Mouse (Mus musculus): Measurements from ENCODE around the gene Tulp2. TPM values are rescaled to one million over a fixed set of nuclear protein-coding genes. Genes with fewer than 3 reads are reported as not detected.

Tulp2 gene
- polyA plus RNA-seq, 1 experiment from 2014 or later, result 0.54 TPM

GRCm38 (mm10) chr7:45553990-45554389 lies 72.3 kb downstream of the Tulp2 start:
- no peak overlapping the region for H3K4me3 ChIP-seq
- no peak overlapping the region for H3K4me2 ChIP-seq (replicated peaks)
- no peaks in the 10 kb centered on the region for H3K9me3 ChIP-seq (replicated peaks)
- H3K27ac ChIP-seq, result no peak overlapping the region
- no peaks in the 10 kb centered on the region for H3K36me3 ChIP-seq
- H3K9ac ChIP-seq, result no peak overlapping the region
- no peaks in the 10 kb centered on the region for H3K27me3 ChIP-seq
- 93% methylated on average over 2 of the region's 2 CpGs for WGBS
- H3K4me1 ChIP-seq, result no peaks in the 10 kb centered on the region
- ATAC-seq (ENCODE audit: low FRiP score), result no peak

DNA sequence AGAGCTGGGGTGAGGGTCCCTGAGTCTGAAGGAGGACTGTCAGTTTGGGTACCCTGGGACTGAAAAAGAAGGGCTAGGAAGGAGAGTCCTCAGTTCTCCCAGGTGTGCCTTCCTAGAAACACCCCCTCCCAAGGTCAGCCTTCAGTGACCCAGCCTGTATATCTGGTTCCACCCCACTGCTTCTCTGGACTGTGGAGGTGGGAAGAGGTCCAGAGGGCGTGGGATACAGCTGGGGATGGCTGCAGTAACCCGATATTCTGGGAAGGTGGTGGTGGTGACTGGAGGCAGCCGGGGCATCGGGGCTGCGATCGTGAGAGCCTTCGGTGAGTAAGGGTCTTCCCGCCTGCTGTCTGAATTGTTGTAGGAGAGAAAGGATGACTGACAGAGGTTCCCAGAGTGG lies 73.1 kb downstream of the Tulp2 start, which contains the start of gene Hsd17b14:
TSS of gene Hsd17b14 (plus strand) at position 150 of the 400 bp plus-strand sequence.
- H3K27ac ChIP-seq, result no peak within 1 kb of the TSS
- H3K4me3 ChIP-seq, result no peak within 1 kb of the TSS
- H3K9me3 ChIP-seq (replicated peaks), result no peaks in the 10 kb centered on the region
- WGBS, result 30% methylated on average over 8 of the region's 8 CpGs
- H3K9ac ChIP-seq, result no peak within 1 kb of the TSS
- no peaks in the 10 kb centered on the region for H3K36me3 ChIP-seq
- H3K27me3 ChIP-seq, result no peaks in the 10 kb centered on the region
- H3K4me1 ChIP-seq, result no peaks in the 10 kb centered on the region
- ATAC-seq (ENCODE audit: low FRiP score), result no peak
- no peak within 1 kb of the TSS for H3K4me2 ChIP-seq (replicated peaks)

DNA sequence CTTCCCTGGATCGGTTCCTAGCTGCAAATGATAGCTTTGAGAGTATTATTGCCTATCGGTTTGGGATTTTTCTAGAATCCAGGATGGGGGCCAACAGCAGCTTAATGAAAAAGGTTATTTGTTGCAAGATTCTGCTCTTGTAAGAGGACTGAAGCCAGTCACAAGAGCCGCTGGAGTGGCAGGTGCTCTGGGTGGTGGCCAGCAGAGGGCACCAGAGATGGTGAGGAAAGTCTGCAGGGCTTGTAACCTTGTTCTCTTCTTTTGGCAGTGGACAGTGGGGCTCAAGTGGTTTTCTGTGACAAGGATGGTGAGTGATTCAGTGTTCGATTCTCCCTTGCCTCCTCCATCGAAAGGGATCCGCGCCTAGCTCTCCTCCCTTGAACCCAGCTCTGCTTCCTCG lies 74.1 kb downstream of the Tulp2 start:
- Histone ChIP-seq H3K9ac (no peak overlapping the region), H3K9me3 (replicated peaks) (no peaks in the 10 kb centered on the region), H3K4me1 (no peaks in the 10 kb centered on the region; the same call in 1 of the 2 replicates), H3K4me3 (no peak overlapping the region), H3K4me2 (replicated peaks) (no peak overlapping the region), H3K27me3 (0 out of 2 replicates have a peak, but pooled peaks cover 2% of the 10 kb centered on the region), H3K27ac (no peak overlapping the region), H3K36me3 (no peaks in the 10 kb centered on the region)
- WGBS, result 30% methylated on average over 8 of the region's 8 CpGs
- ATAC-seq (ENCODE audit: low FRiP score), result no peak

GRCm38 (mm10) chr7:45558907-45559306 lies 77.2 kb downstream of the Tulp2 start:
- Histone ChIP-seq H3K9me3 (replicated peaks) (no peaks in the 10 kb centered on the region), H3K27me3 (0 out of 2 replicates have a peak, but pooled peaks cover 4% of the 10 kb centered on the region), H3K36me3 (no peaks in the 10 kb centered on the region), H3K4me1 (no peaks in the 10 kb centered on the region; the same call in 1 of the 2 replicates), H3K4me2 (replicated peaks) (no peak overlapping the region), H3K27ac (no peak overlapping the region), H3K4me3 (no peak overlapping the region), H3K9ac (no peak overlapping the region)
- 69% methylated on average over 6 of the region's 6 CpGs for WGBS
- no peak for ATAC-seq (ENCODE audit: low FRiP score)

- no peak overlapping the region for H3K27ac ChIP-seq
- H3K4me2 ChIP-seq (replicated peaks), result no peak overlapping the region
- no peak overlapping the region for H3K9ac ChIP-seq
- H3K4me3 ChIP-seq, result no peak overlapping the region
- 0 out of 2 replicates have a peak, but pooled peaks cover 4% of the 10 kb centered on the region for H3K27me3 ChIP-seq
- H3K9me3 ChIP-seq (replicated peaks), result no peaks in the 10 kb centered on the region
- no peak for ATAC-seq (ENCODE audit: low FRiP score)
- no peaks in the 10 kb centered on the region for H3K36me3 ChIP-seq
- H3K4me1 ChIP-seq, result no peaks in the 10 kb centered on the region; the same call in 1 of the 2 replicates
- 79% methylated on average over 7 of the region's 7 CpGs for WGBS
Observed at GRCm38 (mm10) chr7:45560241-45560640, 78.6 kb downstream of the Tulp2 start.

DNA sequence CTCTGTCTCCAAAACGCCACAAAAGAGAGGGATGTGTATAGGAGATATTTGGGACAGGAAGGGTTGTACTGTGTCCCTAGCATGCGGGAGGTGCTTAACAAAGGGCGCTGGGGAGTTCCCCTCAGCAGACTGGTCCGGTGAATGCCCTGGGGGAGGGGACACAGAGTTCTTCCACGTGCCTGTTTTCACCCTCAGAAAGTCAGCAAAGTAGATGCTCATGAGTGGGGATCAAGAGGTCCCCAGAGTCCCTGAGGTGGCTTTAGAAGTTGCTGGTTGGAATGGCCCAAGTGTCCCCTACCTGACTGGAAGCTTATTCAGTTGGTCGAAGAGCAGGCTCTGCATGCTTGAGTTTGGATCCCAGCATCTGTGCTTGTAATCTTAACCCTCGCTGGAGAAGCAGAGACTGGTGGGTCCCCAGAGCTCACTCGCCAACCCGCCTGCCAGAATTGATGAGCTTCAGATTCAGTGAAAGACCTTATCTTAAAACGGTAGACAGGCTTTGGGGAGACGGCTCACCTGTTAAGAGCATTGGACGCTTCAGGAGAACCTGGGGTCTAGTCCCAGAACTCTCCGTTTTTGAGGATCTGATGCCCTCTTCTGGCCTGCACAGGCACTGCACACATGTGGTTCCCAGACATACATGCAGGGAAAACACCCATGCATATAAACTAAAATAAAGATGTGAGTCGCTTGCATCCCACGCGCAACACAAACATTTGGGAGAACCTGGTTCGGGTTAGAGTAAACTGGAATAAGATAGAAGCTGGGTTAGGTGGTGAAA lies 79.4 kb downstream of the Tulp2 start:
- Histone ChIP-seq H3K27me3 (0 out of 2 replicates have a peak, but pooled peaks cover 4% of the 10 kb centered on the region), H3K9ac (no peak overlapping the region), H3K4me1 (no peaks in the 10 kb centered on the region; the same call in 1 of the 2 replicates), H3K4me3 (no peak overlapping the region), H3K36me3 (no peaks in the 10 kb centered on the region), H3K27ac (no peak overlapping the region), H3K9me3 (replicated peaks) (no peaks in the 10 kb centered on the region), H3K4me2 (replicated peaks) (peak overlapping the region; percentile 4; the same call in 1 of the 2 replicates)
- WGBS, result 25% methylated on average over 17 of the region's 17 CpGs
- ATAC-seq (ENCODE audit: low FRiP score), result peak; percentile 52; the same call in 1 of the 2 replicates

DNA sequence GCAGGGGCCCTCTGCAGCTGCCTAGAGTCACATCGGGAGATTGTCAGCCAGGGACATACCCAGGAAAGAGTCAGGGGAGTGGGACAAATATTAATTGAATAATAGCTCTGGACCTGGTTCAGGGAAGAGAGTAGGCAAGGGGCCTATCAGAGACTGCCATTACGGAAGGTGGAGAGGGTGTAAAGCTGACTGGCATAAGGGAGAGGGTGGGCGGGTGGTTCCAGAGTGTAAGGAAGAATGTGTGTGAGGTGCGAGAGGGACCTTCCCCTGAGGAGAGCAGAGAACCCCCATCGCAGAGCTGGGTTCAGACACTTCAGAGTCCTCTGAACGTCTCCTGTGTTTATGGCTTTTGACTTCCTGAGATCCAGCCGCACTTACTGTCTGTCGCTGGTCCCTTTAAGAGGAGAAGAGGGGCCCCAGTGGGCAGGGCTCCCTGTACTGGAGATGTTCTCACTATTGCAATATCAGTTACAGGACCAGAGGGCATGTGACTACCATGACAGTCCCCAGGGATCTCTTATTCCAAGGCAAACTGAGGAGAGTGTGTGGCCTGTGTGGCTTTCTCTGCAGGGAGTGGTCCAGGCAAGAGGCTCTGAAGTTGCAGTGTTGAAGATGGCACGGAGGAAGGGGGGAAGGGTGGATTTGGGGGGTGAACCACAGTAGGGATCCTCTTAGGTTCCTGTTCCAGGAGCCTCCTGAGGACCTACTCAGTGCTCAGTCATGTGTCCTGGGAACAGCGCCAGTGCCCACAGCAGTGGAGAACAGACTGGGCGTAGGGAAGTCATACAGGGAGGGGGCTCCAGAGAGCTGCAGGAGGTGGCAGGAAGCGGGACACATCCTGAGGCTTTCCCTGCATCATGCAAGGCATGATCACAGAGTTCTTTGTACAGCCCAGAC lies 80.2 kb downstream of the Tulp2 start:
- H3K9ac ChIP-seq, result 0 out of 2 replicates have a peak overlapping the region, but pooled peaks have one; percentile 8
- H3K27me3 ChIP-seq, result 0 out of 2 replicates have a peak, but pooled peaks cover 4% of the 10 kb centered on the region
- no peaks in the 10 kb centered on the region for H3K9me3 ChIP-seq (replicated peaks)
- H3K4me2 ChIP-seq (replicated peaks), result 0 out of 2 replicates have a peak overlapping the region, but pooled peaks have one; percentile 4
- no peak overlapping the region for H3K27ac ChIP-seq
- no peaks in the 10 kb centered on the region; the same call in 1 of the 2 replicates for H3K4me1 ChIP-seq
- WGBS, result 52% methylated on average over 12 of the region's 12 CpGs
- ATAC-seq (ENCODE audit: low FRiP score), result peak; percentile 35; the same call in 1 of the 2 replicates
- no peaks in the 10 kb centered on the region for H3K36me3 ChIP-seq
- no peak overlapping the region for H3K4me3 ChIP-seq

DNA sequence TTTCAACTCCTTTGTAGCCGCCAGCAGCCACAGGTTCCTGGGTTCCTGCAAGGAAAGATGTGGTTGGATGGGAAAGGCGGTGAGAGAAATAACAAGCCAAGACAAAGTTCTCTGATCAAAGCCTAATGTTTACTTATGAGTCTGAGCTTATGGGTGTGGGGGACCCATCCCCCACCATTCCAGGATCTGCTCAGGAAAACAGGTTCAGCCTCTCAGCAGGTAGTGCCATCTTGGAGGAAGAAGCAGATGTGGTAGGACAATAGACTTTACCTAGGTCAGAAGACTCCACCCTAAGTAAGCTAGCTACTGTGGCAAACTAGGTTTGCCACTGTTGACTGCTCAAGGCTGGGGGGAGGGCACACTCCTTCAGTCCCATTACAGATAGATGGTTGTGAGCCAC lies 83.1 kb downstream of the Tulp2 start:
- no peak overlapping the region for H3K27ac ChIP-seq
- no peaks in the 10 kb centered on the region for H3K9me3 ChIP-seq (replicated peaks)
- no peak overlapping the region for H3K4me3 ChIP-seq
- H3K27me3 ChIP-seq, result 0 out of 2 replicates have a peak, but pooled peaks cover 4% of the 10 kb centered on the region
- no peak overlapping the region for H3K4me2 ChIP-seq (replicated peaks)
- WGBS, result 74% methylated on average over 2 of the region's 2 CpGs
- no peak for ATAC-seq (ENCODE audit: low FRiP score)
- H3K9ac ChIP-seq, result no peak overlapping the region; the same call in 1 of the 2 replicates
- no peaks in the 10 kb centered on the region for H3K36me3 ChIP-seq
- peaks cover 12% of the 10 kb centered on the region for H3K4me1 ChIP-seq

GRCm38 (mm10) chr7:45565446-45565845 lies 83.8 kb downstream of the Tulp2 start:
- Histone ChIP-seq H3K4me2 (replicated peaks) (no peak overlapping the region), H3K27me3 (0 out of 2 replicates have a peak, but pooled peaks cover 4% of the 10 kb centered on the region), H3K9ac (no peak overlapping the region), H3K9me3 (replicated peaks) (no peaks in the 10 kb centered on the region), H3K4me3 (no peak overlapping the region), H3K27ac (no peak overlapping the region), H3K4me1 (peaks cover 14% of the 10 kb centered on the region), H3K36me3 (no peaks in the 10 kb centered on the region)
- no peak for ATAC-seq (ENCODE audit: low FRiP score)
- 93% methylated on average over 9 of the region's 9 CpGs for WGBS

GRCm38 (mm10) chr7:45567112-45567779 lies 85.6 kb downstream of the Tulp2 start:
- no peaks in the 10 kb centered on the region for H3K27me3 ChIP-seq
- H3K4me1 ChIP-seq, result peaks cover 30% of the 10 kb centered on the region
- ATAC-seq (ENCODE audit: low FRiP score), result no peak
- H3K27ac ChIP-seq, result no peak overlapping the region
- no peaks in the 10 kb centered on the region for H3K9me3 ChIP-seq (replicated peaks)
- 73% methylated on average over 8 of the region's 8 CpGs for WGBS
- no peak overlapping the region for H3K9ac ChIP-seq
- no peak overlapping the region for H3K4me3 ChIP-seq
- no peaks in the 10 kb centered on the region for H3K36me3 ChIP-seq
- H3K4me2 ChIP-seq (replicated peaks), result peak overlapping the region; percentile 82

- peak; percentile 94 for ATAC-seq (ENCODE audit: low FRiP score)
Observed at GRCm38 (mm10) chr7:45567780-45568516, 86.3 kb downstream of the Tulp2 start.

More at GRCm38 (mm10) chr7:45567780-45568516, 86.3 kb downstream of the Tulp2 start:
- Histone ChIP-seq H3K27ac (peak overlapping the region; percentile 71), H3K9me3 (replicated peaks) (no peaks in the 10 kb centered on the region), H3K4me1 (peaks cover 30% of the 10 kb centered on the region), H3K4me3 (peak overlapping the region; percentile 47), H3K27me3 (no peaks in the 10 kb centered on the region), H3K9ac (peak overlapping the region; percentile 61), H3K36me3 (no peaks in the 10 kb centered on the region), H3K4me2 (replicated peaks) (peak overlapping the region; percentile 82)
- WGBS, result under 1% methylated on average over 24 of the region's 24 CpGs
